17 mouse cellular contexts compared by ENCODE assay signal in genomic region chr17:75449022-75449421, GRCm38 (mm10). TPM values are rescaled to one million over a fixed set of nuclear protein-coding genes. Genes with fewer than 3 reads are reported as not detected.
"Had no signal": no experiment of that assay in that cellular context is flagged by ENCODE, and none has a peak within 500 bp of the region (broad histone marks: within the 10 kb centered on the region; RNA-seq: fewer than 3 reads in every experiment).

No protein-coding gene starts in this region.

- H3K9ac ChIP-seq: lung, embryonic 14.5 days; midbrain, embryonic 12.5 days; neural tube, embryonic 13.5 days; neural tube, embryonic 15.5 days had no signal

- H3K4me1 ChIP-seq: midbrain, embryonic 10.5 days; midbrain, embryonic 12.5 days; neural tube, embryonic 13.5 days; neural tube, embryonic 15.5 days had no signal

- H3K4me2 ChIP-seq: lung, embryonic 14.5 days; midbrain, embryonic 12.5 days; neural tube, embryonic 13.5 days; neural tube, embryonic 15.5 days had no signal

- H3K27me3 ChIP-seq: midbrain, embryonic 12.5 days; neural tube, embryonic 15.5 days had no signal

- H3K27ac ChIP-seq: midbrain, embryonic 10.5 days; midbrain, embryonic 12.5 days; neural tube, embryonic 13.5 days; neural tube, embryonic 15.5 days had no signal

- ATAC-seq: midbrain, embryonic 16.5 days had no signal

- H3K9me3 ChIP-seq: midbrain, embryonic 10.5 days; midbrain, embryonic 12.5 days; neural tube, embryonic 13.5 days; neural tube, embryonic 15.5 days had no signal

- H3K36me3 ChIP-seq: midbrain, embryonic 10.5 days; midbrain, embryonic 12.5 days; neural tube, embryonic 13.5 days; neural tube, embryonic 15.5 days had no signal

- DNase-seq: lung, embryonic 14.5 days; midbrain, embryonic 14.5 days; retina, postnatal 1 day; right cerebral cortex, adult 18-20 months; right cerebral cortex, postnatal 25 days; right cerebral cortex, postnatal 4 days; spleen, adult 18-20 months; thymus, adult 18-20 months; thymus, postnatal 14 days; thymus, postnatal 36 days had no signal

- H3K4me3 ChIP-seq: midbrain, embryonic 10.5 days; midbrain, embryonic 12.5 days; myocyte; neural tube, embryonic 13.5 days; neural tube, embryonic 15.5 days had no signal

RNA-seq across cellular contexts. Expression of gene Rasgrp3, which starts 13.3 kb away (rescaled TPM):
- total RNA-seq: megakaryocyte-erythroid progenitor cell, adult 5-6 weeks had no signal
